Mouse (Mus musculus): ENCODE measurements at regions not wholly inside any gene's neighbourhood (a gene's known extent, or its start where the extent isn't known, plus 50 kb on each side); places are given as distances from the start of the nearest gene placed in this dataset.

DNA sequence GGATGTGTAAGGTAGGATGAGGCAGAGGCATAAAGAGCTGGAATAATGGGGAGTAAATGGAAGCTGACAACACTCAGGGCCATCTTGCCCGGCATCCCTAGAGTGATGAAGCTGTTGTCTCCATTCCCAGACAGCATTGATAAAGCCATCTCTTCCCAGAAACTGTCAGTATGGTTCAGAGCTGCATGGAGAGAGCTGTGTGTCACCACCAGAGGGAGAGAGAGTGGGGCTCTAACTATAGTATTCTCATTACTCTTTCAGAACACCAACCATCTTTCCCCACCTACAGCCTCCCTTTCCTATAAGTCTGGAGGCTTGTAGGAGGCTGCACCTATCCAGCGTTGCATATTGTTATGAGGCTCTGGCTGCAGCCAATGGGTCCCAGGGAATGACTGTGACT, 264.0 kb upstream of the Dusp10 start:
- no peak for ATAC-seq (ENCODE audit: low read depth)
- H3K4me3 ChIP-seq (ENCODE audit: low read depth, low read length) = no peak overlapping the region
- no peaks in the 10 kb centered on the region for H3K9me3 ChIP-seq (replicated peaks; ENCODE audit: control insufficient read depth, low read length)
- H3K27ac ChIP-seq (ENCODE audit: low read length) = no peak overlapping the region
- H3K4me1 ChIP-seq (ENCODE audit: control insufficient read depth, low read depth, low read length) = no peaks in the 10 kb centered on the region
- no peak overlapping the region for H3K9ac ChIP-seq (ENCODE audit: low read depth, low read length)
- H3K4me2 ChIP-seq (ENCODE audit: low read depth, low read length) = no peak overlapping the region
- no peaks in the 10 kb centered on the region for H3K27me3 ChIP-seq (ENCODE audit: control insufficient read depth, insufficient read depth, low read depth, low read length)
- WGBS (ENCODE audit: insufficient replicate concordance) = 53% methylated on average over 2 of the region's 2 CpGs
- H3K36me3 ChIP-seq (ENCODE audit: control insufficient read depth, insufficient read depth) = no peaks in the 10 kb centered on the region

DNA sequence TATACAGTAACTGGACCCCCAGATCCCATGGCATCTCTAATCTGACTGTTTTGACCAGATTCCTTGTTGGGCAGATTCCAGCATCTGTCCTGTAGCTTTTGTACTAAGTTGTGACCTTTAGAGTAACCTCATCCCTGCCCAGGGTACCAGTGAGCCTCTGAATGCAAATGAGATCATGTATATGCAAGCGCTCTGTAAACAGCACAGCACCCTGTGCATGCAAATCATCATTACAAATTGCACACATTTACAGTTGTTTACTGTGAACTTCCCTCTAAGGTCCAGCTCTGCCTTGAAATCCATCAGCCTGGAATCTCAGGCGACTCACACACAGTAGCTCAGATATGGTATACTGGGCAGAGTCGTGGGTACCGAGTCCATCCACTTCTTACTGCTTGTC, 258.6 kb upstream of the Dusp10 start:
- no peak overlapping the region for H3K9ac ChIP-seq (ENCODE audit: low read depth, low read length)
- no peaks in the 10 kb centered on the region for H3K4me1 ChIP-seq (ENCODE audit: control insufficient read depth, low read depth, low read length)
- no peak for ATAC-seq (ENCODE audit: low read depth)
- no peaks in the 10 kb centered on the region for H3K27me3 ChIP-seq (ENCODE audit: control insufficient read depth, insufficient read depth, low read depth, low read length)
- 73% methylated on average over 4 of the region's 4 CpGs for WGBS (ENCODE audit: insufficient replicate concordance)
- no peak overlapping the region for H3K4me3 ChIP-seq (ENCODE audit: low read depth, low read length)
- no peaks in the 10 kb centered on the region for H3K9me3 ChIP-seq (replicated peaks; ENCODE audit: control insufficient read depth, low read length)
- H3K36me3 ChIP-seq (ENCODE audit: control insufficient read depth, insufficient read depth) = no peaks in the 10 kb centered on the region
- no peak overlapping the region for H3K27ac ChIP-seq (ENCODE audit: low read length)
- H3K4me2 ChIP-seq (ENCODE audit: low read depth, low read length) = no peak overlapping the region

DNA sequence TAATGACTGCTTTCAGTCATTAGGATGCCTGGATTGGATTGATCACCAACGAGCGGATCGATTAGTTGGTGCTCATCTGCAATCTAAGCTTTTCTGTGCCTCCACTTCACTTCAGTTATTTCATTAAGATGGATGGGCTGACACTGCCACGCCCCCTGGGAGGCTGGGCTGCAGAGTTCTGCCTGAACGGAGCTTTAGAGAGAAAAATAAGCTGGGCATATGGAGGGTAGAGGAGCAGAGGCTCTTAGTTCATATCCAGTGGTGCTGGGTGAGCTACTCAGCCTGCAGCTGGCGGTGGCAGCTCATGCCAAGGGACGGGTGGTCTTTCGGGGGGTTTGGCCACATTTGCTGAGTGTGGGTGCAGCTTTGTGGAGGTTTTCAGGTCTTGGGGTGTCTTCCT, 256.4 kb upstream of the Dusp10 start:
- Histone ChIP-seq H3K4me2 (ENCODE audit: low read depth, low read length) (no peak overlapping the region), H3K27ac (ENCODE audit: low read length) (no peak overlapping the region), H3K36me3 (ENCODE audit: control insufficient read depth, insufficient read depth) (no peaks in the 10 kb centered on the region), H3K4me1 (ENCODE audit: control insufficient read depth, low read depth, low read length) (no peaks in the 10 kb centered on the region), H3K4me3 (ENCODE audit: low read depth, low read length) (no peak overlapping the region), H3K27me3 (ENCODE audit: control insufficient read depth, insufficient read depth, low read depth, low read length) (no peaks in the 10 kb centered on the region), H3K9me3 (replicated peaks; ENCODE audit: control insufficient read depth, low read length) (no peaks in the 10 kb centered on the region), H3K9ac (ENCODE audit: low read depth, low read length) (no peak overlapping the region)
- ATAC-seq (ENCODE audit: low read depth) = no peak
- 59% methylated on average over 8 of the region's 8 CpGs for WGBS (ENCODE audit: insufficient replicate concordance)

DNA sequence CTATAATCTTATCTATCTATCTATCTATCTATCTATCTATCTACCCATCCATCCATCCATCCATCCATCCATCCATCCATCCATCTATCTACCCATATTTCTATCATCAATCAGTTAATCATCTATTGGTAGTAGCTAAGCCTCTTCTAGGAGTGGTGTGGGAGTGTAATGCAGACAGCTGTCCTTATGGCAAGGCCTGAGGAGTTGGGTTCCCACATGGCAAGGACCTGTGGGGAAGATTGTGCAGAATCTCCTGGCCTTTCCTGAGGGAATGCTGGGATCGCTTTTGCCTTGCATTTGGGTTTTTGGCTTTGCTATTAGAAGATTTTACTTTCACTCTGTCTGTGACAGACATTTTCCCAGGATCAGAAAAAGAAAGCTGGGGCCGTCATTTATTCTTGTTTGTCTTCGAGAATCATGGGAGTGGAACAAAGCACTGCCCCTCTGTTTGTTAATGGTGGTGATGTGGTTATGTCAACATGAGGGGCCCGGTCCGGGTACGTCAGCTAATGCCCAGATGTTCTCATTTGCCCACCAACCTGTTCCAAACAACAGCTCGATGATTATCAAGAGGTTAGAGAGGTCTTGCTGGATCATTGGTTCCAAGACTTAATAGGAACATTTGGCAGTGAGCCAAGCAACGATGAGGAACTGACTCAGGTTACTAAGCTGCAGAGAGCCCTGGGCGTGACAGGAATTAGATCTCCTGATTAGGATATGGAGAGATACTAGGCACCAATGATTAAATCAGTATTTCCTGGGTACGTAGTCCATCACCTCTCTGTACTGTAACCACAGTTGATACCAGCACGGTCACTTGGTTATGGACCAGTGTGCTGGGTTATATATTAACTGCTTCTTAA, 249.0 kb upstream of the Dusp10 start:
- Histone ChIP-seq H3K9ac (ENCODE audit: low read depth, low read length) (no peak overlapping the region), H3K4me1 (ENCODE audit: control insufficient read depth, low read depth, low read length) (no peaks in the 10 kb centered on the region), H3K4me2 (ENCODE audit: low read depth, low read length) (no peak overlapping the region), H3K27me3 (ENCODE audit: control insufficient read depth, insufficient read depth, low read depth, low read length) (no peaks in the 10 kb centered on the region), H3K4me3 (ENCODE audit: low read depth, low read length) (no peak overlapping the region), H3K36me3 (ENCODE audit: control insufficient read depth, insufficient read depth) (no peaks in the 10 kb centered on the region), H3K27ac (ENCODE audit: low read length) (no peak overlapping the region), H3K9me3 (replicated peaks; ENCODE audit: control insufficient read depth, low read length) (no peaks in the 10 kb centered on the region)
- ATAC-seq (ENCODE audit: low read depth) = peak; percentile 21; the same call in 1 of the 2 replicates
- 52% methylated on average over 11 of the region's 11 CpGs for WGBS (ENCODE audit: insufficient replicate concordance)

DNA sequence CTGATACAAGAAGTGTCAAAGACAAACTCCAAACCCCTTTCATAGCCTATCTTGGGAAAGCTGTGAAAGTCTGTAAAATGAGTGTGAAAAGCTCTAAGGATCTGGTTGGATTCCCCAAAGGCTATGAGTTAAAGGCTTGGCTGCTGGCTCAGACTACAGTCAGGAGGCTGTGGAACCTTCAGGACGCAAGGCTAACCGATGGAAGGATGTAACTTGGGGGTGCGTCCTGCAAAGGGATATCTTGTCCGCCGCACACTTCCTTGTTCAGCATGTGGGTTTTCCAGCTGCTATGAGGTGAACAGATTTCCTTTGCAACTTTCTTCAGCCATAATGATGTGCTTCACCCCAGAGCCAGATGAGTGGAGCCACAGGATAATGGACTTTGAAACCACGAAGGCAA, 240.3 kb upstream of the Dusp10 start:
- WGBS (ENCODE audit: insufficient replicate concordance) = 53% methylated on average over 6 of the region's 6 CpGs
- H3K4me2 ChIP-seq (ENCODE audit: low read depth, low read length) = no peak overlapping the region
- ATAC-seq (ENCODE audit: low read depth) = no peak

DNA sequence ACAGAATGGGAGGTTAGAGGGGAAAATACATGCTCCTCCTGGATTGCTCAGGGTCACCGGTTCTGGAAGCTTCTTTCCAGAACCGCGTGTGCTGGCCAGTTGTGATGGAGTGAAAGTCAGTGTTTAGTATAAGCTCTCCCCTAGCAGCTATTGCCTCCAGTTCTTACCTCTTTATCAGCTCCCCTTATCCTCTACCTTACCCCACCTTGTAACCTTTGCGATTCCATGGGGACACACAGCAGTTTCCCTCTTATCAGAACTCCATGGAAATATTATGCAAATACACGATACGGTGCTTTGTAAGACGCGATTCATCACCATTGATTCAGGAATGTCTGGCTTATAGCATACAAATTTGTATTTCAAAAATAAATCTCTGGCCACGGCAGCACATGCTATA, 232.9 kb upstream of the Dusp10 start:
- Histone ChIP-seq H3K27me3 (ENCODE audit: control insufficient read depth, insufficient read depth, low read depth, low read length) (no peaks in the 10 kb centered on the region), H3K4me3 (ENCODE audit: low read depth, low read length) (no peak overlapping the region), H3K4me1 (ENCODE audit: control insufficient read depth, low read depth, low read length) (no peaks in the 10 kb centered on the region), H3K4me2 (ENCODE audit: low read depth, low read length) (no peak overlapping the region), H3K9ac (ENCODE audit: low read depth, low read length) (no peak overlapping the region), H3K27ac (ENCODE audit: low read length) (no peak overlapping the region), H3K36me3 (ENCODE audit: control insufficient read depth, insufficient read depth) (no peaks in the 10 kb centered on the region), H3K9me3 (replicated peaks; ENCODE audit: control insufficient read depth, low read length) (no peaks in the 10 kb centered on the region)
- ATAC-seq (ENCODE audit: low read depth) = no peak
- WGBS (ENCODE audit: insufficient replicate concordance) = 82% methylated on average over 9 of the region's 9 CpGs

More for the DNA sequence above, 240.3 kb upstream of the Dusp10 start:
- Histone ChIP-seq H3K4me3 (ENCODE audit: low read depth, low read length) (no peak overlapping the region), H3K4me1 (ENCODE audit: control insufficient read depth, low read depth, low read length) (no peaks in the 10 kb centered on the region), H3K27me3 (ENCODE audit: control insufficient read depth, insufficient read depth, low read depth, low read length) (no peaks in the 10 kb centered on the region), H3K36me3 (ENCODE audit: control insufficient read depth, insufficient read depth) (no peaks in the 10 kb centered on the region), H3K9me3 (replicated peaks; ENCODE audit: control insufficient read depth, low read length) (no peaks in the 10 kb centered on the region), H3K27ac (ENCODE audit: low read length) (no peak overlapping the region), H3K9ac (ENCODE audit: low read depth, low read length) (no peak overlapping the region)

DNA sequence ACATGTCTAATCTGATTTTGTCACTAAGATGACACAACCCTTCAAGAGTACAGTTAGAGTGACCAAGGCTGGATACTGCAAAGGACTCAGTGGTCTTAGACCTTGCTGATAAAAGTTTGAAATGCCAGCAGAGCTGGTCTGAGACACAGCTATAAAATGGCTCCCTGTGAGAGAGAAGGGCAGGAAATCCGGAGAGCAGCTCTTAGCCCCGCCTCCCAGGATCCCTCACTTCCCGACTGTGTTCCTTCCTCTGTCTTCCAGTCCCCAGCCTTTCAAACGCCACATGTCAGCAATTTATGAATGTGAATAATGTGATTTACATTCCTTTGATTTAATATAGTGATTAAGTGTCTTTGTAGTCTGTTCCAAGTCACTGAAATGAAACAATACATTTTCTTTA, 232.3 kb upstream of the Dusp10 start:
- Histone ChIP-seq H3K4me1 (ENCODE audit: control insufficient read depth, low read depth, low read length) (no peaks in the 10 kb centered on the region), H3K4me3 (ENCODE audit: low read depth, low read length) (no peak overlapping the region), H3K9ac (ENCODE audit: low read depth, low read length) (no peak overlapping the region), H3K4me2 (ENCODE audit: low read depth, low read length) (no peak overlapping the region), H3K36me3 (ENCODE audit: control insufficient read depth, insufficient read depth) (no peaks in the 10 kb centered on the region), H3K9me3 (replicated peaks; ENCODE audit: control insufficient read depth, low read length) (no peaks in the 10 kb centered on the region), H3K27me3 (ENCODE audit: control insufficient read depth, insufficient read depth, low read depth, low read length) (no peaks in the 10 kb centered on the region), H3K27ac (ENCODE audit: low read length) (no peak overlapping the region)
- no peak for ATAC-seq (ENCODE audit: low read depth)
- 29% methylated on average over 4 of the region's 4 CpGs for WGBS (ENCODE audit: insufficient replicate concordance)

DNA sequence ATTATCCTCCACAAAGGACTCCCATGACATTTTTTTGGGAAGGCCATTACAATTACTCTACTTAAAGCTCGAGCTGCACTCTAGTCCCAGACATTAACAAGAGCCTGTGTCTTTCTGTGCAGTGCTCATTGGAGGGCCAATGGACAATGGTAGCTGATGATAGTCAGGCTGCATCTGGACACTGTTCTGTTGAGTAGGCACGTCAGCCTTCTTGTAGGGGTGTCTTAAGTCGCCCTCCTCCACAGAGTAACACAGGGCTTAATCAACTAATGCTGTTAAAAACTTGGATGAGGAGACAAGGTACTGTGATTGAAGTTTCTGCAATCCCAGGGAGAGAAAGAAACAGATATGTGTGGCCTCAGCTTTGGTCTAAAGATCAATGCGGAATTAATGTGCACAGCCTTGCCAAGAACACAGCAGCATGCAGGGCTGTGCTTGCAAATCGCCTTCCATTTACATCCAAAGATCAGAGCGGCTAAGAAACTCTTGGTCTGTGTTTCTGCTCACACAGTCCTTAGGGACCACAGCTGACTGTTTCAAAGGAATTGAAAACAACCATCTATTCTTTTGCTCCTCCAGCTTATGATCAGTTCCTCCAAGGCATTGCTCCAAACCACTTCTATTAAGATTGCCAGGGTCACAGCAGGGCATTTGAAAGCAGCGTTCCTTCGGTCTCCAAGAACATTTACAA, 229.5 kb upstream of the Dusp10 start:
- no peak overlapping the region for H3K9ac ChIP-seq (ENCODE audit: low read depth, low read length)
- H3K4me1 ChIP-seq (ENCODE audit: control insufficient read depth, low read depth, low read length) = no peaks in the 10 kb centered on the region
- no peak for ATAC-seq (ENCODE audit: low read depth)
- no peaks in the 10 kb centered on the region for H3K36me3 ChIP-seq (ENCODE audit: control insufficient read depth, insufficient read depth)
- H3K4me2 ChIP-seq (ENCODE audit: low read depth, low read length) = no peak overlapping the region
- H3K27me3 ChIP-seq (ENCODE audit: control insufficient read depth, insufficient read depth, low read depth, low read length) = no peaks in the 10 kb centered on the region
- H3K4me3 ChIP-seq (ENCODE audit: low read depth, low read length) = no peak overlapping the region
- no peak overlapping the region for H3K27ac ChIP-seq (ENCODE audit: low read length)
- WGBS (ENCODE audit: insufficient replicate concordance) = 53% methylated on average over 8 of the region's 8 CpGs
- no peaks in the 10 kb centered on the region for H3K9me3 ChIP-seq (replicated peaks; ENCODE audit: control insufficient read depth, low read length)

DNA sequence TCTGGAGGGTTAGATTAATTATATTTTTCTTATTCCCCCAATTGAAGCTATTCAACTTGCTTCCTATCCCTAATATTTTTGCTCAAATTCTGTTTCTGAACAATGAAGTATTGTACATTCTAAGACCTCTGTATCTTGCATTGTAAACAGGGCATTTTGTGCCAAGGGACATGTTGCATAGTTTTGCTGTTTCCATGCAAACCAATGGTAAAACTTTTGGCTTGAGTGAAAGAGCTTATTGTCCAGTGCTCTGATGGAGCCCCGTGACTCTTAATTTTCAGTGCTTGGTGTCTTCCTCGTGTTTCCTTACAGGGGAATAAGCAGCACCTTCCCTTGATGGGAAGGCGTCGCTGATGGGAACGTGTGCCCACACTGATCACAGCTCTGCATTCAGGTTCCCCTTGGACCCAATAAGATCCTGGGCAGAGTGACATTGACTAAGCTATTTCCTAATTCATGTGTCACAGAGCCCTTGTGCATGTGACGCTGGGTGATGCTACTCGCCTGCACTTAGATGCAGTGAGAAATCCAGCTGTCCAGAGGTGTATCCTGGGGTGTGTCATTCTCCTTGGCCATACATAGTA, 220.8 kb upstream of the Dusp10 start:
- no peaks in the 10 kb centered on the region for H3K27me3 ChIP-seq (ENCODE audit: control insufficient read depth, insufficient read depth, low read depth, low read length)
- no peaks in the 10 kb centered on the region for H3K36me3 ChIP-seq (ENCODE audit: control insufficient read depth, insufficient read depth)
- 70% methylated on average over 7 of the region's 7 CpGs for WGBS (ENCODE audit: insufficient replicate concordance)
- H3K4me2 ChIP-seq (ENCODE audit: low read depth, low read length) = no peak overlapping the region
- ATAC-seq (ENCODE audit: low read depth) = no peak
- no peak overlapping the region for H3K9ac ChIP-seq (ENCODE audit: low read depth, low read length)
- no peak overlapping the region for H3K27ac ChIP-seq (ENCODE audit: low read length)
- no peaks in the 10 kb centered on the region for H3K4me1 ChIP-seq (ENCODE audit: control insufficient read depth, low read depth, low read length)
- H3K9me3 ChIP-seq (replicated peaks; ENCODE audit: control insufficient read depth, low read length) = no peaks in the 10 kb centered on the region
- H3K4me3 ChIP-seq (ENCODE audit: low read depth, low read length) = no peak overlapping the region

Data from liver, embryonic 16.5 days (tissue).